Mouse (Mus musculus) ES-Bruce4 (cell line): ENCODE measurements around the gene Sox5.

ENCODE experiments used
- CTCF ChIP-seq: IDR thresholded peaks from one replicate; pipeline ENCODE4 v1.8.1; 2011; ENCODE audit warnings: low read depth, low read length
- EP300 ChIP-seq: IDR thresholded peaks from 2 replicates; pipeline ENCODE4 v1.6.1; 2011; ENCODE audit warnings: low read depth, low read length; ENCODE audit not compliant: insufficient read depth

DNA sequence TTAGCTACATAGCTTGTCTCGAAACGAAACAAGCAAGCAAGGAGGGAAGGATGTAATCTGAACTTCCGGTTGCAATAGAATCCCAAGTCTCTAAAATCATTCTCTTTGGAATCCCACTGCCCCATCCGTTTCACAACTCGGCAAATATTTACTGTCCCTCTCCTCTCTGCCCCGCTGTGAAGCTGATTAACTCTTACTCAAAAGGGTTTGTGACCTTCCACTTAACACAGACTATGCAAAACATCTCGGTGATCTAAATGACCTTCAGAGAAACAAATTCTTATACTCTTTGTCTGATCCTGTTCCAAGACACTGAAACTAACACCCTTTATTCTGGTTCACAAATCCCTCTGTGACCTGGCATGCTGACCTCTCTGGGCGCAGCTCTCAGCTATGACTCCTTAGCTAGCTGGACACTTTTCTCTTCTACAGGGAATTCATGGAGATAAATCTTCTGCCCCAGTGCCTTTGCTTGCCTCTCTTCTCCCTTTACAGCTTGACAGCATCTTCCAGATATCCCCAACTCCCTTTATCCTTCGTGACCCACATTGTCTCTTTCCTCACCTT is 72.1 kb downstream of the Sox5 start:
- TF ChIP-seq EP300 = no peak
- TF ChIP-seq CTCF = no peak
